Mouse (Mus musculus): ENCODE results near the gene Pdlim3.
"Not testable (repeated sequence)": the region's sequence is repeated elsewhere in the genome, so short reads cannot be mapped to it uniquely, and the experiment has no call there.

Pdlim3 gene

GRCm38 (mm10) chr8:45885202-45885685 is at the start of gene Pdlim3:
TSS of gene Pdlim3 (plus strand) at chr8:45885461.
- DNase-seq (ENCODE audit: low spot score in 2 of 2), result no peak

- no peak for DNase-seq (ENCODE audit: low spot score in 2 of 2)
Measured at GRCm38 (mm10) chr8:45843306-45843705, 42.0 kb upstream of the Pdlim3 start.

- DNase-seq (ENCODE audit: low spot score in 2 of 2), result no peak
Measured at GRCm38 (mm10) chr8:45844097-45844885, 41.0 kb upstream of the Pdlim3 start.

- no peak for DNase-seq (ENCODE audit: low spot score in 2 of 2)
Measured at GRCm38 (mm10) chr8:45844911-45845481, 40.3 kb upstream of the Pdlim3 start.

- DNase-seq (ENCODE audit: low spot score in 2 of 2), result no peak
Measured at GRCm38 (mm10) chr8:45845906-45846305, 39.4 kb upstream of the Pdlim3 start.

- DNase-seq (ENCODE audit: low spot score in 2 of 2), result no peak
Measured at GRCm38 (mm10) chr8:45855118-45855517, 30.1 kb upstream of the Pdlim3 start.

- no peak for DNase-seq (ENCODE audit: low spot score in 2 of 2)
Measured at GRCm38 (mm10) chr8:45857734-45858133, 27.5 kb upstream of the Pdlim3 start.

GRCm38 (mm10) chr8:45858391-45858790 is 26.9 kb upstream of the Pdlim3 start:
- no peak for DNase-seq (ENCODE audit: low spot score in 2 of 2)

- DNase-seq (ENCODE audit: low spot score in 2 of 2), result not testable (repeated sequence)
Measured at GRCm38 (mm10) chr8:45871587-45871986, 13.7 kb upstream of the Pdlim3 start.

- DNase-seq (ENCODE audit: low spot score in 2 of 2), result no peak
Measured at GRCm38 (mm10) chr8:45872077-45872476, 13.2 kb upstream of the Pdlim3 start.

GRCm38 (mm10) chr8:45874945-45875626 is 10.2 kb upstream of the Pdlim3 start:
- peak in 1 of 2 experiments; percentile 28 for DNase-seq (ENCODE audit: low spot score in 2 of 2)

GRCm38 (mm10) chr8:45876397-45876796 is 8.9 kb upstream of the Pdlim3 start:
- DNase-seq (ENCODE audit: low spot score in 2 of 2), result no peak

GRCm38 (mm10) chr8:45877680-45878079 is 7.6 kb upstream of the Pdlim3 start:
- no peak for DNase-seq (ENCODE audit: low spot score in 2 of 2)

GRCm38 (mm10) chr8:45880457-45880856 is 4.8 kb upstream of the Pdlim3 start:
- DNase-seq (ENCODE audit: low spot score in 2 of 2), result no peak

GRCm38 (mm10) chr8:45881726-45882125 is 3.5 kb upstream of the Pdlim3 start:
- no peak for DNase-seq (ENCODE audit: low spot score in 2 of 2)

- DNase-seq (ENCODE audit: low spot score in 2 of 2), result no peak
Measured at GRCm38 (mm10) chr8:45883793-45884192, 1.5 kb upstream of the Pdlim3 start.

GRCm38 (mm10) chr8:45884552-45884951 is 709 bp upstream of the Pdlim3 start:
- no peak for DNase-seq (ENCODE audit: low spot score in 2 of 2)

- no peak for DNase-seq (ENCODE audit: low spot score in 2 of 2)
Measured at GRCm38 (mm10) chr8:45885775-45886174, 514 bp downstream of the Pdlim3 start.

GRCm38 (mm10) chr8:45889737-45890136 is 4.5 kb downstream of the Pdlim3 start:
- DNase-seq (ENCODE audit: low spot score in 2 of 2), result no peak

GRCm38 (mm10) chr8:45896590-45896989 is 11.3 kb downstream of the Pdlim3 start:
- no peak for DNase-seq (ENCODE audit: low spot score in 2 of 2)

- peak in 1 of 2 experiments; percentile 51 for DNase-seq (ENCODE audit: low spot score in 2 of 2)
Measured at GRCm38 (mm10) chr8:45899783-45900182, 14.5 kb downstream of the Pdlim3 start.

- no peak for DNase-seq (ENCODE audit: low spot score in 2 of 2)
Measured at GRCm38 (mm10) chr8:45901626-45902025, 16.4 kb downstream of the Pdlim3 start.

- DNase-seq (ENCODE audit: low spot score in 2 of 2), result peak in 1 of 2 experiments; percentile 31
Measured at GRCm38 (mm10) chr8:45903659-45904058, 18.4 kb downstream of the Pdlim3 start.

Data from spleen, postnatal 4 days (tissue).